Mouse (Mus musculus): ENCODE data around the gene Sema5b. TPM values are rescaled to one million over a fixed set of nuclear protein-coding genes. Genes with fewer than 3 reads are reported as not detected.

The Sema5b gene
- polyA plus RNA-seq, 1 experiment from 2014 or later = 5.5 TPM

DNA sequence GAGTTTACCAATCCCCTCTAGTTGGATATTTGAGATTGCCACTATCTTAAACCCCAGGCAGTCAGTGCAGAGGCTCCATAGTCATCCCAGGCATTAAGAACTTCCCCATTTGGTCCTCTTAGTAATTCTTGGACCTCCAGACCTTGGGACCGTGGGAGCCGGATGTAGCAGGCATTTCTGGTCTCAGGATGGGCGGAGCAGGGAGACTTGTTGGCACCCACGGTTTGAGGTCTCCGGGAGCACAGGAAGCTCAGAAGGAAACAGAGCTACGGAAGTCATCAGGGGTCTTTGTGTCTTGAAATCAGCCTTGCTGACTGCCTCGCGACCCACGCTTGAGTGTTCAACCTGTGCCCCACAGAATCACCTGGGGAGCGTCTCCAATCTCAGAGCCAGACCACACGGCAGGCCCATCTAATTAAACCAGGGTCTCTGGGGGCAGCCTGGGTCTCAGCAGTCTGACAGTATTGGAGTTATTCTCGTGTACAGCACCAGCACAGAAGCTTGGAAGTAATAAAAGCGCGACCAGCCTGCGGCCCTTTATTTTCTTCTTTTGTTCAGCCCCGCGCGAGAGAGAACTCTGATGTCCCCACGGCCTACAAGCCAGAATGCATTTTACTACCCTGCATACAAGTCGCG, 24.9 kb upstream of the Sema5b start:
- 65% methylated on average over 21 of the region's 21 CpGs for WGBS
- no peak for DNase-seq (ENCODE audit: low spot score)

DNA sequence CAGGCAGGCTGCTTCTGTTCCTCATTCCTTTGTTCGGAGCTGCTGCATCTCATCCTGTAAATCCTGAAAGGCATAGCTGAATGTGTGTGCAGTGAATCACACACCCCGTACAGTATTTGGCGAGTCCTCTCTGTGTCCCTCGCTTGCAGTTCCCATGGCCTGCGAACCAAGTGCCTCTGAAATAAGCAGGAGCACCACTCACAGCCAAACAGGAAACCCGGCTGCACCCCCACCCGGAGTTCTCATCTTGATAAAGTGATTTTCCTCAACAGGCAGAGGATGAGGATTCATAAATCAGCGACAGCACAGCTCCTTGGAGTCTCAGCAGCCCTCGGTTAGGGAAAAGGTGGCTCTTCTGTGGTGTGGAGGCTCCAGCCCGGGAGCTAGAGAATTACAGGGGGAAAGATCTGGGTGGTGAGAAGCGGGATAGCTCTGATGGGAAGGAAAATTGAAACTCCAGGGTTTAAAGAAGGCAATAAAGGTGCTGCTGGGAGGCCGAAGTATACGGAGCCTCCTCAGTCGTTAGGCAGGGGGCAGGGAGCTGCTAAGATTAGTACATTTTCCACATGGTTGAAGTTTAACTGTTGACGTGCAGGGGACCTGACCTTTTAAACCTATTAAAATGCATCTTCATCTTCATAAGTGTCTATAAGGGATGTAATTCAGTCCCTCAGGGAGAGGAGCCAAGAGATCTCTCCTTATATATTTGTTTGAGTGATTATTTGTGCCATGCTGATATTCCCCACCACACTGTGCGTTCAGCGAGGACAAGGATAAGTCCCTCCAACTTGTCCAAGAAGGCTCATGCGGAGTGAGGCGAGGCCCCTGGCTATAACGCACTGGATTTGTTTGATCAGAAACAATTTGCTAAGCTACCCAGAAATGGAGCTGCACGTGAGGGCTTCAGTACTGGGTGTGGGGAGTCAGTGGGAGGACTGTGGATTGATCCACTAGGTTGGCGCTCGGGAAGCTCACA, 22.7 kb upstream of the Sema5b start:
- ATAC-seq (ENCODE audit: low read depth) (no peak), DNase-seq (ENCODE audit: low spot score) (no peak)
- no peaks in the 10 kb centered on the region for H3K36me3 ChIP-seq (ENCODE audit: control insufficient read depth, insufficient read depth, low read length)
- H3K9me3 ChIP-seq (ENCODE audit: control insufficient read depth, low read length) = no peaks in the 10 kb centered on the region
- no peak overlapping the region for H3K9ac ChIP-seq (ENCODE audit: low read depth, low read length)
- no peak overlapping the region for H3K27ac ChIP-seq (replicated peaks; ENCODE audit: low read depth, low read length)
- no peaks in the 10 kb centered on the region; the same call in 1 of the 2 replicates for H3K27me3 ChIP-seq (replicated peaks; ENCODE audit: control insufficient read depth, insufficient read depth, low read length)
- H3K4me2 ChIP-seq (ENCODE audit: low read depth, low read length) = no peak overlapping the region
- 55% methylated on average over 23 of the region's 23 CpGs for WGBS
- no peak overlapping the region for H3K4me3 ChIP-seq (ENCODE audit: low read depth, low read length)
- no peaks in the 10 kb centered on the region for H3K4me1 ChIP-seq (ENCODE audit: control insufficient read depth, insufficient read depth, low read length)

More for the DNA sequence above, 24.9 kb upstream of the Sema5b start:
- no peak for ATAC-seq (ENCODE audit: low read depth)
- Histone ChIP-seq H3K27me3 (replicated peaks; ENCODE audit: control insufficient read depth, insufficient read depth, low read length) (no peaks in the 10 kb centered on the region; the same call in 1 of the 2 replicates), H3K4me3 (ENCODE audit: low read depth, low read length) (no peak overlapping the region), H3K36me3 (ENCODE audit: control insufficient read depth, insufficient read depth, low read length) (no peaks in the 10 kb centered on the region), H3K9ac (ENCODE audit: low read depth, low read length) (no peak overlapping the region), H3K4me2 (ENCODE audit: low read depth, low read length) (no peak overlapping the region), H3K4me1 (ENCODE audit: control insufficient read depth, insufficient read depth, low read length) (no peaks in the 10 kb centered on the region), H3K9me3 (ENCODE audit: control insufficient read depth, low read length) (no peaks in the 10 kb centered on the region), H3K27ac (replicated peaks; ENCODE audit: low read depth, low read length) (no peak overlapping the region)

DNA sequence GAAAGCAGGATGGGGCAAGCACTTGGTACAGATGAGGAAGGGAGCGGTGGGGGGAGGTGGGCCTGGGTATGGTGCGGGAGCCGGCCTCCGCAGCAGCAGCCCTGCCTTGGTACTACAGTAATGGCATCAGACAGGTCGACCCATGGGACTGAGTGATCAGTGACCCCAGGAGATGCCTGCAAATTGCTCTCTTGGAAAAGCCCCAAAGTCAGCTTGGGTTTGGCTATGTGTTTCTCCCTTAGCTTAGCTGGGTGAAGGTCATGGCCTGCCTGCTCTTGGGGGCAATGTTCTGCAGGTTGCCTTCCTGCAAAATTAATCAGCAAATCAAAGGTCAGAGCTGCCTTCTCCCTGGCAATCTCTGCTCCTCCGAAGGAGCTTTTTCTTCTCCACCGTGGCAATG, 21.7 kb upstream of the Sema5b start:
- Histone ChIP-seq H3K4me2 (ENCODE audit: low read depth, low read length) (no peak overlapping the region), H3K9me3 (ENCODE audit: control insufficient read depth, low read length) (no peaks in the 10 kb centered on the region), H3K9ac (ENCODE audit: low read depth, low read length) (peak overlapping the region; percentile 14; the same call in 1 of the 2 replicates), H3K27me3 (replicated peaks; ENCODE audit: control insufficient read depth, insufficient read depth, low read length) (no peaks in the 10 kb centered on the region; the same call in 1 of the 2 replicates), H3K36me3 (ENCODE audit: control insufficient read depth, insufficient read depth, low read length) (no peaks in the 10 kb centered on the region), H3K4me1 (ENCODE audit: control insufficient read depth, insufficient read depth, low read length) (no peaks in the 10 kb centered on the region), H3K27ac (replicated peaks; ENCODE audit: low read depth, low read length) (no peak overlapping the region), H3K4me3 (ENCODE audit: low read depth, low read length) (no peak overlapping the region)
- no peak for DNase-seq (ENCODE audit: low spot score)
- no peak for ATAC-seq (ENCODE audit: low read depth)
- WGBS = 26% methylated on average over 7 of the region's 7 CpGs

DNA sequence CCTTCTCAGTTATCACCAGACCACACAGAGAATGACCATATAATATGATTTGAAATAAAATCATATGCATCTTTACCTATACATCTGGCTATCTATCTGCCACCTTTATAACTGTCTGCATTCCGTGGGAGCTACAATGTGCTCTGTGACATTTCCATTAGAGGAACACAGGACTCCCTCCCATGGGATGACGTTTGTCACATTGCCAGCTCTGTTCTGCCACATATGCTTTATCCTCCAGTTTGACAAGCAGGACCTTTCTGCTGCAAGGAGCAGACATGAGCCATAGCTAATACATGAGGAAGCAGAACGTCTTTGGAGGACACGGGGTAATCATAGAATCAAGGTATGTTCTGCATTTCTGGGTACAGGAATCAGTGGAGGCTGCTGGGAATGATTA, 16.7 kb upstream of the Sema5b start:
- no peak overlapping the region for H3K4me3 ChIP-seq (ENCODE audit: low read depth, low read length)
- H3K4me2 ChIP-seq (ENCODE audit: low read depth, low read length) = no peak overlapping the region
- H3K36me3 ChIP-seq (ENCODE audit: control insufficient read depth, insufficient read depth, low read length) = no peaks in the 10 kb centered on the region
- no peak overlapping the region for H3K27ac ChIP-seq (replicated peaks; ENCODE audit: low read depth, low read length)
- DNase-seq (ENCODE audit: low spot score) (no peak), ATAC-seq (ENCODE audit: low read depth) (no peak)
- no peaks in the 10 kb centered on the region for H3K4me1 ChIP-seq (ENCODE audit: control insufficient read depth, insufficient read depth, low read length)
- H3K9ac ChIP-seq (ENCODE audit: low read depth, low read length) = no peak overlapping the region
- no peaks in the 10 kb centered on the region for H3K9me3 ChIP-seq (ENCODE audit: control insufficient read depth, low read length)
- 65% methylated on average over 4 of the region's 4 CpGs for WGBS
- H3K27me3 ChIP-seq (replicated peaks; ENCODE audit: control insufficient read depth, insufficient read depth, low read length) = no peaks in the 10 kb centered on the region; the same call in 1 of the 2 replicates

DNA sequence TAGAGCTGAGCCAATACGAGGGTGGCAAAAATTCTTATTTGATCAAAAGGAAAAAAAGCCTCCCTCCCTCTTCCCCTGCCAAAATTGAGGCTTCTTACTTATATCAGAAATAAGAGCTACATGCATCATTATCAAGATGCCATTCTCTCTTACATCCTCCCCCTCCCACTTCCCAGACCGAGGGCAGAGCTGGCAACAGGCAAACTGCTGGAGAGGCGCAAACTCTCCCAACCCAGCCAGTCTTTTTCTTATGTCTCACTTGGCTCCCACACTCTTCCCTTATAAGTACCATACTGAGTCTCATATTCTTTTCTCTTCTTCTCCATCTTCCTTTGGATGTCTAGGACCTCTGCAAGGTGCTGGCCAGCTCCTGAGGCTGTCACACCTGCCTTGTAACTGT, 6.3 kb upstream of the Sema5b start:
- DNase-seq (ENCODE audit: low spot score) (no peak), ATAC-seq (ENCODE audit: low read depth) (no peak)
- Histone ChIP-seq H3K27me3 (replicated peaks; ENCODE audit: control insufficient read depth, insufficient read depth, low read length) (peaks cover 15% of the 10 kb centered on the region), H3K4me1 (ENCODE audit: control insufficient read depth, insufficient read depth, low read length) (no peaks in the 10 kb centered on the region), H3K4me3 (ENCODE audit: low read depth, low read length) (no peak overlapping the region), H3K9me3 (ENCODE audit: control insufficient read depth, low read length) (no peaks in the 10 kb centered on the region), H3K27ac (replicated peaks; ENCODE audit: low read depth, low read length) (no peak overlapping the region), H3K4me2 (ENCODE audit: low read depth, low read length) (no peak overlapping the region), H3K9ac (ENCODE audit: low read depth, low read length) (no peak overlapping the region), H3K36me3 (ENCODE audit: control insufficient read depth, insufficient read depth, low read length) (no peaks in the 10 kb centered on the region)
- 71% methylated on average over 3 of the region's 3 CpGs for WGBS

DNA sequence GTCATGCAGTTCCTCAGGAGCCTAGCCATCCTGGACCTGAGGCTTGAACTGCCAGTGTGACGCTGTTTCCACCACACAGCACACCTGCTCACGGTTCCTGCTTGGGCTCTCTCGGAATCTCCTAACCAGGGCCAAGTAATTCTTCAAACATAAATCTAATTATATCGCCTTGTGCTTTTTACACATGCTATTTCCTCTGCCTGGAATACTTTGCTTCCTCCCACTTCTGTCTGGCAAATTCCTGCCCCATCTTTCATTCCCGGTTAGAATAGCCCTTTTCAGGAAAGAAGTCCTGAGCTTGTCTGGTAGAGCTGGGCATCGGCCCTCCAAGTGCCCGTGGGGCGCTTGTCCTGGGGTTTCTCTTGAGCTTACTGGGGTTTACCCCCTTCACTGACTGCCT, 3.3 kb upstream of the Sema5b start:
- H3K4me1 ChIP-seq (ENCODE audit: control insufficient read depth, insufficient read depth, low read length) = peaks cover 10% of the 10 kb centered on the region; the same call in 1 of the 2 replicates
- H3K9ac ChIP-seq (ENCODE audit: low read depth, low read length) = no peak overlapping the region
- H3K9me3 ChIP-seq (ENCODE audit: control insufficient read depth, low read length) = no peaks in the 10 kb centered on the region
- no peak overlapping the region for H3K4me3 ChIP-seq (ENCODE audit: low read depth, low read length)
- H3K27me3 ChIP-seq (replicated peaks; ENCODE audit: control insufficient read depth, insufficient read depth, low read length) = peaks cover 28% of the 10 kb centered on the region
- H3K36me3 ChIP-seq (ENCODE audit: control insufficient read depth, insufficient read depth, low read length) = no peaks in the 10 kb centered on the region
- DNase-seq (ENCODE audit: low spot score) = no peak
- H3K27ac ChIP-seq (replicated peaks; ENCODE audit: low read depth, low read length) = no peak overlapping the region
- no peak for ATAC-seq (ENCODE audit: low read depth)
- no peak overlapping the region for H3K4me2 ChIP-seq (ENCODE audit: low read depth, low read length)
- WGBS = 71% methylated on average over 8 of the region's 8 CpGs

DNA sequence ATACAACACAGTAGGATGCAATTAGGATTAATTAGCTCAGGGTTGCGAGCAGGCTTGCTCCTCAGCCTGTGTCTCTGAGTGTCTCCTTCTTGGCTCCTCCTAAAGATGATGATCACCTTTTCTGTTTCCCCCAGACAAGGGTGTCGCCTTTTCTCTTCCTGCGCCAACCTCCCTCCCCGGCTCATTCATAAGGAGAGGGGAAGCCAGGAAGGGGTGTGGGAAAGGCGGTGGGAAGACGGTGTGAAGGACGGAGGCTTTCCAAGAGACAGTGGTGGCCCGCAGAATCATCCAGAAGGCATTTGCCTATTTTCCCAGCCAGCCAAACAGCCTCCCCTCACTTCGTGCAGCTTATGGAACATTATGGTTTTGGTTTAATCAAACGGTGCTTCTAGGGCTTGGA, 1.9 kb upstream of the Sema5b start:
- DNase-seq (ENCODE audit: low spot score) = no peak
- H3K9me3 ChIP-seq (ENCODE audit: control insufficient read depth, low read length) = no peaks in the 10 kb centered on the region
- H3K4me3 ChIP-seq (ENCODE audit: low read depth, low read length) = no peak overlapping the region
- peaks cover 40% of the 10 kb centered on the region for H3K27me3 ChIP-seq (replicated peaks; ENCODE audit: control insufficient read depth, insufficient read depth, low read length)
- H3K27ac ChIP-seq (replicated peaks; ENCODE audit: low read depth, low read length) = no peak overlapping the region
- ATAC-seq (ENCODE audit: low read depth) = no peak
- WGBS = 58% methylated on average over 10 of the region's 10 CpGs
- H3K4me1 ChIP-seq (ENCODE audit: control insufficient read depth, insufficient read depth, low read length) = peaks cover 10% of the 10 kb centered on the region; the same call in 1 of the 2 replicates
- no peaks in the 10 kb centered on the region for H3K36me3 ChIP-seq (ENCODE audit: control insufficient read depth, insufficient read depth, low read length)
- no peak overlapping the region for H3K9ac ChIP-seq (ENCODE audit: low read depth, low read length)
- no peak overlapping the region for H3K4me2 ChIP-seq (ENCODE audit: low read depth, low read length)

DNA sequence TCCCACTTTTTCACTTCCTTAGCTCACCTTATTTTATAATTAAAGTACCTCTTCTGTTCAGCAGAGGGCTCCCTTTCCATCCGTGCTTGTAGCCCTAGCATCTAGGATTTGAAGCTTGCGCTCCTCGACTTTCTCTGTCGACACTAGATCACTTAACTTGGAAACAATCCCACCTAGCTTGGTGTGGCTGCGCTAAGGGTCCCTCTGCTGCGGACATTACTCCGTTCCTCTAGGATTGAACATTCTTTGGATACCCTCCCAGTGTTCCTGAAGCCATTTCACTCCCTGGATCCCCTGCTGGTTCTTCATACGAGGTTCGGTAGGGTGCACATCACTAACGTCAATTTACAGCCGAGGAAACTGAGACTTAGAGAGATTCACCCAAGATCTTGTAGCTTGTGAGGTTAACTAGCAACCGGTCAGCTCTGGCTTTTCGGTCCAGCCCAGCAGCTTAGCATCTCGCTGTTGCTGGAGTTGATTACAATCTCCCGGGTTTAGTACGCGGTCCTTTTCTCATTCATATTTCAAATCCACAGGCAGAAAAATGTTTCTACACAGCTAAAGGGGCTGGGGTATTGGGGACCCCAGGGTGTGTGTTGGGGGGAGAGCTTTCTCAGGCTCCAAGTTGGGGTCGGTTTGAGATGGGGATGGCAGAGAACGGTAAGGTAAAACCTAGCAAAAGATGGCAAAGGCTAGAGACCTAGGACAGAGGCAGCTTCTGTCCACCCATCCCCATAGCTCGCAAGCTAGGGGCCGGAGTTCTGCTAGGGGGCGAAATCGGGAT, 420 bp upstream of the Sema5b start:
- no peak overlapping the region for H3K27ac ChIP-seq (replicated peaks; ENCODE audit: low read depth, low read length)
- DNase-seq (ENCODE audit: low spot score) (peak; percentile 89), ATAC-seq (ENCODE audit: low read depth) (no peak)
- no peak overlapping the region; the same call in 1 of the 2 replicates for H3K9ac ChIP-seq (ENCODE audit: low read depth, low read length)
- H3K36me3 ChIP-seq (ENCODE audit: control insufficient read depth, insufficient read depth, low read length) = no peaks in the 10 kb centered on the region
- under 1% methylated on average over 23 of the region's 23 CpGs for WGBS
- H3K27me3 ChIP-seq (replicated peaks; ENCODE audit: control insufficient read depth, insufficient read depth, low read length) = peaks cover 42% of the 10 kb centered on the region
- H3K4me3 ChIP-seq (ENCODE audit: low read depth, low read length) = peak overlapping the region; percentile 59
- H3K9me3 ChIP-seq (ENCODE audit: control insufficient read depth, low read length) = no peaks in the 10 kb centered on the region
- peaks cover 10% of the 10 kb centered on the region; the same call in 1 of the 2 replicates for H3K4me1 ChIP-seq (ENCODE audit: control insufficient read depth, insufficient read depth, low read length)
- peak overlapping the region; percentile 98 for H3K4me2 ChIP-seq (ENCODE audit: low read depth, low read length)
